Mouse (Mus musculus): ENCODE results near the gene Defa34. TPM values are rescaled to one million over a fixed set of nuclear protein-coding genes. Genes with fewer than 3 reads are reported as not detected.
"Not testable (repeated sequence)": the region's sequence is repeated elsewhere in the genome, so short reads cannot be mapped to it uniquely, and the experiment has no call there.

Gene Defa34
- total RNA-seq (2014; fragmentation: Nextera tagmentation): not detected in 2 replicates
- total RNA-seq (2017): not detected in 2 replicates
- not detected in 2 replicates for polyA plus RNA-seq (2012)

- ATAC-seq (ENCODE audit: extremely low read depth, insufficient number of reproducible peaks, low FRiP score, poor library complexity, severe bottlenecking); H3K4me1 ChIP-seq (ENCODE audit: insufficient read depth, low read depth, low read length); H3K9me3 ChIP-seq (replicated peaks); H3K4me3 ChIP-seq (ENCODE audit: low read depth, low read length); DNase-seq (ENCODE audit: low spot score); H3K27me3 ChIP-seq (ENCODE audit: insufficient read depth, low read length); H3K36me3 ChIP-seq (replicated peaks): not testable (repeated sequence)
Observed at GRCm38 (mm10) chr8:21665497-21665896, at the start of gene Defa34. Gene Defa34 (plus strand): TSS chr8:21665797.

GRCm38 (mm10) chr8:21617883-21618282 lies 47.7 kb upstream of the Defa34 start, which contains the start of gene Defa26:
Gene Defa26 (plus strand): TSS chr8:21618183.
- H3K36me3 ChIP-seq (replicated peaks); H3K4me3 ChIP-seq (ENCODE audit: low read depth, low read length); ATAC-seq (ENCODE audit: extremely low read depth, insufficient number of reproducible peaks, low FRiP score, poor library complexity, severe bottlenecking); H3K9me3 ChIP-seq (replicated peaks); H3K27me3 ChIP-seq (ENCODE audit: insufficient read depth, low read length); H3K4me1 ChIP-seq (ENCODE audit: insufficient read depth, low read depth, low read length); DNase-seq (ENCODE audit: low spot score): not testable (repeated sequence)

- not testable (repeated sequence) for ATAC-seq (ENCODE audit: extremely low read depth, insufficient number of reproducible peaks, low FRiP score, poor library complexity, severe bottlenecking); H3K9me3 ChIP-seq (replicated peaks); H3K4me1 ChIP-seq (ENCODE audit: insufficient read depth, low read depth, low read length); H3K36me3 ChIP-seq (replicated peaks); H3K4me3 ChIP-seq (ENCODE audit: low read depth, low read length); DNase-seq (ENCODE audit: low spot score); H3K27me3 ChIP-seq (ENCODE audit: insufficient read depth, low read length)
Observed at GRCm38 (mm10) chr8:21655480-21655879, 10.1 kb upstream of the Defa34 start, which contains the start of gene Defa17. Gene Defa17 (plus strand): TSS chr8:21655780.

- H3K27me3 ChIP-seq (ENCODE audit: insufficient read depth, low read length); DNase-seq (ENCODE audit: low spot score); ATAC-seq (ENCODE audit: extremely low read depth, insufficient number of reproducible peaks, low FRiP score, poor library complexity, severe bottlenecking): not testable (repeated sequence)
Observed at GRCm38 (mm10) chr8:21703545-21703944, 37.9 kb downstream of the Defa34 start, which contains the start of gene AY761184. Gene AY761184 (minus strand): TSS chr8:21703645.

More at GRCm38 (mm10) chr8:21703545-21703944, 37.9 kb downstream of the Defa34 start, which contains the start of gene AY761184:
- not testable (repeated sequence) for H3K9me3 ChIP-seq (replicated peaks); H3K4me1 ChIP-seq (ENCODE audit: insufficient read depth, low read depth, low read length); H3K36me3 ChIP-seq (replicated peaks); H3K4me3 ChIP-seq (ENCODE audit: low read depth, low read length)

Other genes with a start within 250 kb of the Defa34 start
- not detected in 2 replicates for gene Defa36, start 238.4 kb upstream of the Defa34 start, total RNA-seq (2014; fragmentation: Nextera tagmentation)
- not detected in 2 replicates for gene Defa36, start 238.4 kb upstream of the Defa34 start, total RNA-seq (2017)
- gene Defa36, start 238.4 kb upstream of the Defa34 start, polyA plus RNA-seq (2012): not detected in 2 replicates
- gene Gm7849, start 209.2 kb upstream of the Defa34 start, total RNA-seq (2014; fragmentation: Nextera tagmentation): not detected in 2 replicates
- not detected in 2 replicates for gene Gm7849, start 209.2 kb upstream of the Defa34 start, total RNA-seq (2017)
- gene Gm7849, start 209.2 kb upstream of the Defa34 start, polyA plus RNA-seq (2012): not detected in 2 replicates
- gene Defa20, start 156.5 kb upstream of the Defa34 start, total RNA-seq (2014; fragmentation: Nextera tagmentation): not detected in 2 replicates
- gene Defa20, start 156.5 kb upstream of the Defa34 start, total RNA-seq (2017): not detected in 2 replicates
- gene Defa20, start 156.5 kb upstream of the Defa34 start, polyA plus RNA-seq (2012): not detected in 2 replicates
- not detected in 2 replicates for gene Defa32, start 136.8 kb upstream of the Defa34 start, total RNA-seq (2014; fragmentation: Nextera tagmentation)
- not detected in 2 replicates for gene Defa32, start 136.8 kb upstream of the Defa34 start, total RNA-seq (2017)
- not detected in 2 replicates for gene Defa32, start 136.8 kb upstream of the Defa34 start, polyA plus RNA-seq (2012)
- not detected in 2 replicates for gene Defa37, start 100.4 kb upstream of the Defa34 start, total RNA-seq (2014; fragmentation: Nextera tagmentation)
- not detected in 2 replicates for gene Defa37, start 100.4 kb upstream of the Defa34 start, total RNA-seq (2017)
- not detected in 2 replicates for gene Defa37, start 100.4 kb upstream of the Defa34 start, polyA plus RNA-seq (2012)
- gene Defa28, start 82.8 kb upstream of the Defa34 start, total RNA-seq (2014; fragmentation: Nextera tagmentation): not detected in 2 replicates
- not detected in 2 replicates for gene Defa28, start 82.8 kb upstream of the Defa34 start, total RNA-seq (2017)
- gene Defa28, start 82.8 kb upstream of the Defa34 start, polyA plus RNA-seq (2012): not detected in 2 replicates
- not detected in 2 replicates for gene Gm7861, start 71.3 kb upstream of the Defa34 start, total RNA-seq (2014; fragmentation: Nextera tagmentation)
- gene Gm7861, start 71.3 kb upstream of the Defa34 start, total RNA-seq (2017): not detected in 2 replicates
- gene Gm7861, start 71.3 kb upstream of the Defa34 start, polyA plus RNA-seq (2012): not detected in 2 replicates
- gene Defa26, start 47.6 kb upstream of the Defa34 start, total RNA-seq (2014; fragmentation: Nextera tagmentation): not detected in 2 replicates
- gene Defa26, start 47.6 kb upstream of the Defa34 start, total RNA-seq (2017): not detected in 2 replicates
- gene Defa26, start 47.6 kb upstream of the Defa34 start, polyA plus RNA-seq (2012): not detected in 2 replicates
- not detected in 2 replicates for gene Defa17, start 10.0 kb upstream of the Defa34 start, total RNA-seq (2014; fragmentation: Nextera tagmentation)
- gene Defa17, start 10.0 kb upstream of the Defa34 start, total RNA-seq (2017): not detected in 2 replicates
- not detected in 2 replicates for gene Defa17, start 10.0 kb upstream of the Defa34 start, polyA plus RNA-seq (2012)
- not detected in 2 replicates for gene AY761184, start 37.8 kb downstream of the Defa34 start, total RNA-seq (2014; fragmentation: Nextera tagmentation)
- not detected in 2 replicates for gene AY761184, start 37.8 kb downstream of the Defa34 start, total RNA-seq (2017)
- not detected in 2 replicates for gene AY761184, start 37.8 kb downstream of the Defa34 start, polyA plus RNA-seq (2012)
- gene Defa24, start 68.7 kb downstream of the Defa34 start, total RNA-seq (2014; fragmentation: Nextera tagmentation): not detected in 2 replicates
- gene Defa24, start 68.7 kb downstream of the Defa34 start, total RNA-seq (2017): not detected in 2 replicates
- not detected in 2 replicates for gene Defa24, start 68.7 kb downstream of the Defa34 start, polyA plus RNA-seq (2012)
- gene Defb50, start 157.7 kb downstream of the Defa34 start, total RNA-seq (2014; fragmentation: Nextera tagmentation): not detected in 2 replicates
- not detected in 2 replicates for gene Defb50, start 157.7 kb downstream of the Defa34 start, total RNA-seq (2017)
- not detected in 2 replicates for gene Defb50, start 157.7 kb downstream of the Defa34 start, polyA plus RNA-seq (2012)
- not detected in 2 replicates for gene Defb2, start 174.1 kb downstream of the Defa34 start, total RNA-seq (2014; fragmentation: Nextera tagmentation)
- gene Defb2, start 174.1 kb downstream of the Defa34 start, total RNA-seq (2017): not detected in 2 replicates
- not detected in 2 replicates for gene Defb2, start 174.1 kb downstream of the Defa34 start, polyA plus RNA-seq (2012)
- not detected in 2 replicates for gene Defb10, start 193.1 kb downstream of the Defa34 start, total RNA-seq (2014; fragmentation: Nextera tagmentation)
- gene Defb10, start 193.1 kb downstream of the Defa34 start, total RNA-seq (2017): not detected in 2 replicates
- gene Defb10, start 193.1 kb downstream of the Defa34 start, polyA plus RNA-seq (2012): not detected in 2 replicates
- not detected in 2 replicates for gene Defb9, start 219.6 kb downstream of the Defa34 start, total RNA-seq (2014; fragmentation: Nextera tagmentation)
- not detected in 2 replicates for gene Defb9, start 219.6 kb downstream of the Defa34 start, total RNA-seq (2017)
- not detected in 2 replicates for gene Defb9, start 219.6 kb downstream of the Defa34 start, polyA plus RNA-seq (2012)
- not detected in 2 replicates for gene Defb11, start 240.6 kb downstream of the Defa34 start, total RNA-seq (2014; fragmentation: Nextera tagmentation)
- not detected in 2 replicates for gene Defb11, start 240.6 kb downstream of the Defa34 start, total RNA-seq (2017)
- gene Defb11, start 240.6 kb downstream of the Defa34 start, polyA plus RNA-seq (2012): not detected in 2 replicates

All from G1E (cell line).